Mouse (Mus musculus) T-helper 17 cell (primary cell): ENCODE results near the gene Mid1ip1.

Source experiments
- in situ Hi-C, 2 experiments: fragments of 300-600 bp; cut with MboI, MseI; formaldehyde crosslinking; loops; 1 replicate in 1 of 2; 2 replicates in 1 of 2; pipeline ENCODE4 v1.15.1; 2025; ENCODE audit warnings: high pct_unique_total_duplicates in 2 of 2

The Mid1ip1 gene

DNA sequence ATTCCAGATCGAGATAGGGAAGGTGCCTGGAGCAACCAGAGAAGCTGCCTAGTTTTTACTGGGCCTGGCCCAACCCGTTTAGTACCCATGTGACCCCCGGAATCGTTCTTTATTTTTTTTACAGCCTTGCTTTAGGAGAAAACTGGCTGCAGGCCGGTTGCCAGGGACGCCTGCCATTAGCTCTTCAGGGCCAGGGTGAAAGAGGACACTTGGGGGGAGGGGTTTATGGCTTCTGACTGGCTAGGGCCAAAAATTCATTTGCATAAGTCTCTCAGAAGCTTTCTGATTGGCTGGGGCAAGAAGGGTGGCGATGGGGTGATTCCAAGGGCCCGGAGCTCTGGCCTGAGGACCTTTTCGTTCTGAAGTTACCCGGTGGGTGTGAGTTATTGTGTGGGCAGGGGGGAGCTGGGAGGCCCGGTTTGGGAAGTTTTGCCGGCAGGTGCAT is at the start of gene Mid1ip1:
TSS of gene Mid1ip1 (plus strand) at position 318 of the 445 bp plus-strand sequence.
- in situ Hi-C loops: no loop called here

DNA sequence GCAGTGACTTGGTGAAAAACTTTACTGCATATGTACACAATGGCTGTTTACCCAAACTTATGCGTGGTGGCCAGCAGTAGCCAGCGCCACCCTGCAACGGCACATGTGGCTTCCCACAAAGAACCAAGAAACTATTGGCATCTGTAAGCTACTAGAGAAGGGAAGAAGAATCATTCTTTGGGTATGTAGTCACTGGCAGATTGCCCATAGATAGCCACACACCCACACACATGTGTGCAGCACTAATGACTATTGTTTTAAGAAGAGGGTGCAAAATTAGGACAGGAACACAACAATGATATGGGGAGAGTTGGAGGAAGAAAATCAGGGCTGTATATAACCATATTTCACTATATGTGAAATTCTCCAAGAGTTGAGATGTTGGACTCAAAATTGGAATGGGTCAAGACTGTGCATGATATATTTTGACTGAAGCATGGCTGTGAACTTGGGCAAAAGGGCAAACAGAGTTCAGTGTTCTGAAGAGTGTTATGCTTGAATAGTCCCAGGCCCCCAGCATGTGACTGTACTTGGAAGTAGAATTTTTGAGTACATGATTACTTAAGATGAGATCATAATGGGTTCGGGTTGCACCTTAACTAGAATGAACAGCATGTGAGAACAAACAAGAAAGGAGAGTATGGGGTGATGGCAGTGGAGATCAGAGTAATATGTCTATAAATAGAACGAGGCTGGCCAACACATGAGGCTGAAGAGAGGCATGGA is 20.2 kb upstream of the Mid1ip1 start:
- in situ Hi-C loops: no loop called here

DNA sequence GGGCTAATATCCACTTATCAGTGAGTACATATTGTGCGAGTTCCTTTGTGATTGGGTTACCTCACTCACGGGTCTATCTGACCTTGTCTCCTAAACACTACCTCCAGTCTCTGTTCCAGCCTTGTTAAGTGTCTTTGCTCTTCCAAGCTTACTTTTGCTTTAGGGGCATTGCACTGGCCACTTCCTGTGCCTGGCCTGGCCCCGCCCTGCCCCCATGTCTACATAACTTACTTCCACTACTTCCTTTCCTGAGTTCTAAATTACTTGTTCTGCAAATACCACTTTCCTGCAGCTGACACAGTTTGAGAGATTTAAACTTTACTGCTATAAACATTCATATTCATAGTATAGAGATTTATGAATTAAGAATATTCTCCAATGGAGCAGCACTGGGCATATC is 8.1 kb upstream of the Mid1ip1 start:
- in situ Hi-C loops: no loop called here

DNA sequence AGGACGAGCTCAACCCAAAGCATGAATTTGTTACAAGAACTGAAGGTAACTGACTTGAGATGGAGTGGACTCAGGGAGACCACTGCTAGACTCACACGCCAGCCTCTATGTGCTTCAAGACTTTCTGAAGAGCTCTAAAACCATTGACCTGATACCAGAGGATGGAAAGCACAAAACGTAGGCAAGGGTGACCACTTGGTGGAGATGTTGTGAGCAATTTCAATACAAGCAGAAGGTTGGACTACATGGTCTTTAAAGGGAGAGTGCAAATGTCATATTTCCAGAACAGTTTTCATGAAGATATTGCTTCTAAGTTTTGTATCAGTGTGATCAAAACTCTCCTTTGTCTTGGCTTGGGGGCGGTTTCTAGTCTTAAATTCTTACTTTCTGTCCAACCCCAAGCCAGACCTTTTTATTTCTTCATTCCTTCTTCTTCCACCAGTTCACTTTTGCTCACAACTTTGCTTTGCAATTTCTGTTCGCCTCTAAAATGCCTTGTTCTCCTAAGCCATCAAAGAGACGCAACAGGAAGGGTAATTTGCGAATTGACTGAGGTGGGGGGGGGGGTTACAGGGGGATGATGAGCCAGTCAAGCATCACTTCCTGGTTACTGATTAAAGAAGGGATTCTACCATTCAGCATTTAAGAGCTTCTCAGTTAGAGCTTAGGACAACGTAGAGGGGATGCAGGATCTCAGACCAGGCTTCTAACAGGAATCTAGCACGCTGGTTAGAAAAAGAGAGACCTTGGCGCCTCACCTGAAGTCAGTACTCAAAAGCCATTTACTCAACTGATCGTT is 775 bp upstream of the Mid1ip1 start:
- in situ Hi-C loops: no loop called here

DNA sequence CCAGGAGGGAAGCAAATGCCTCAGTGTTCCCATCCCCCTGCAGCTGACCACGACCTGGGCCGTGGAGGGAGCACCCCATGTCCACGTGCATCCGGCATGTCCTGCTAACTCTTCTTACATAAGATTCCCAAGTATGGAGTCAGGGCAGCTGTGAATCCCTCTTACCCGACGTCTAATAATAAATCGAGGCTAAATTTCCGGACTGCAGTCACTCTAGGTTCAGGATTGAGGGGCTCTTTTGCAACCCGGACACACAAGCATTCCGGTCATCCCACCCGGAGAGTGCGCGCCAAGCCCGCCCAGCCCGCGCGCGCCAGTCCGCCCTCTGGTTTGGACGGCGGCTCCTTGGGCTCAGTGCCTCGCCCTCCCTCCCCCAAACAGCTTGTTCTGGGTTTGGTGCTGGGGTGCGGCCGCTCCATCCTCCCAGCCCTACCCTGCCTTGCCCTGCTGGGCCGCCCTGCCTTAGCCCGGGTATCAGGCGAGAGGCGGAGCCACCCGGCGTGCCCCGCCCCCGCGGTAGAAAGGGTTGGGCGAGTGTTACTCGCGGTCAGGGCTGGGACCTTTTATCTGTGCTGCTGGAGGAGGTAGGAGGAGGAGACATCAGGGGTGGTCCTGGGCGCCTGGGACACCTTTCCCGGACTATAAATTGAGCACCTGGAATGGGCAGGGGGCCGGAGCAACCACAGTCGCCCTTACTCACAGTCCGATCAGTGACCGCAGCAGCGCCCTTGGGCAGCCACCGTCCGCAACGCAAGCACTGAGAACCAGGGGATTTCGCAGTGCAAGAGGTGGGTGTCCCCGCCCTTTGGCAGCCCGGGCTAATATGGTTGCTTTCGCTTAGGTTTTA is 2.3 kb downstream of the Mid1ip1 start:
- in situ Hi-C loops: no loop called here

DNA sequence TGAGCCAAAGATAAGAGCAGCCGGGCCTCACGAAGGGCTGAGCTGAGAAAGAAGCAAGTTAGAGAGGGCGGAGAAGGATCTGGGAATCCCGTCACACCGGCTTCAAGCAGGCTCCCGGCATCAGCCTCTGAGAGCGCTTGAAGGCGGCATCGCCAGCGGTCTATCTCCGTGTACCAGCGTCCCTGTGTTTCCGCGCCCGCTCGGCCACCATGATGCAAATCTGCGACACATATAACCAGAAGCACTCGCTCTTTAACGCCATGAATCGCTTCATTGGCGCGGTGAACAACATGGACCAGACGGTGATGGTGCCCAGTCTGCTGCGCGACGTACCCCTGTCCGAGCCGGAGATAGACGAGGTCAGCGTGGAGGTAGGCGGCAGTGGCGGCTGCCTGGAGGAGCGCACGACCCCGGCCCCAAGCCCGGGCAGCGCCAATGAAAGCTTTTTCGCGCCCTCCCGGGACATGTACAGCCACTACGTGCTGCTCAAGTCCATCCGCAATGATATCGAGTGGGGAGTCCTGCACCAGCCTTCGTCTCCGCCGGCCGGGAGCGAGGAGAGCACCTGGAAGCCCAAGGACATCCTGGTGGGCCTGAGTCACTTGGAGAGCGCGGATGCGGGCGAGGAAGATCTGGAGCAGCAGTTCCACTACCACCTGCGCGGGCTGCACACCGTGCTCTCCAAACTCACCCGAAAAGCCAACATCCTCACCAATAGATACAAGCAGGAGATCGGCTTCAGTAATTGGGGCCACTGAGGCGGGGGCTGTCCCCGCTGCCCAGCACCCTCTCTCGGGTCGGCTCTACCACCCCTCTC is 3.4 kb downstream of the Mid1ip1 start:
- in situ Hi-C loops: no loop called here

DNA sequence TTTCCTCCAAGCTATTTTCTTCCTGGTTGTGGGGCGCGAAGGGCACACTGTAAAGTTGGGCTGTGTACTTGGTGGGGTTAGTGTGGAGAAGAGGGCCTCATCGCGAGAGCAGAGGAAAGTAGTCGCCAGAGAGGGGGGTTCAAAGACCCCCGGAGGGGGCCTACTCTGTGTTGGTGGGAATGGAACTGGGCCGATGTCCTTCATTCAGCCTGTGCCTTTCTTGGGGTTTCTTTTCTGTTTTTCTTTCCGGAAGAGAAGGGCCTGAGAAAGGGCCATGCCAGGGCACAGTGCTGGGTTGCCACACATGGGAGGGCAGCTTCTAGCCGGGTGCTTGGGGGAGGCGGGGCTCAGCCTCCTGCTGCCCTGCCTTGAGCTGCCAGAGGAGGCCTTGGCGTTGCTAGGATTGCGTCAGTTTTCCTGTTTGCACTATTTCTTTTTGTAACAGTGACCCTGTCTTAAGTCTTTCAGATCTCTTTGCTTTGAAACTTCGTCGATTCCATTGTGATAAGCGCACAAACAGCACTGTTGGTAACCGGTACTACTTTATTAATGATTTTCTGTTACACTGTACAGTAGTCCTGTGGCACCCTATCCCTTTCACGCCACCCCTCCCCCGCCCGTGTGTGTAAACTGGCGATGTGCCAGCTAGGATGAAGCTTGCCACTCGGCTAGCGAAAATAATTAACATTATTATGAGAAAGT is 4.2 kb downstream of the Mid1ip1 start:
- in situ Hi-C loops: no loop called here

DNA sequence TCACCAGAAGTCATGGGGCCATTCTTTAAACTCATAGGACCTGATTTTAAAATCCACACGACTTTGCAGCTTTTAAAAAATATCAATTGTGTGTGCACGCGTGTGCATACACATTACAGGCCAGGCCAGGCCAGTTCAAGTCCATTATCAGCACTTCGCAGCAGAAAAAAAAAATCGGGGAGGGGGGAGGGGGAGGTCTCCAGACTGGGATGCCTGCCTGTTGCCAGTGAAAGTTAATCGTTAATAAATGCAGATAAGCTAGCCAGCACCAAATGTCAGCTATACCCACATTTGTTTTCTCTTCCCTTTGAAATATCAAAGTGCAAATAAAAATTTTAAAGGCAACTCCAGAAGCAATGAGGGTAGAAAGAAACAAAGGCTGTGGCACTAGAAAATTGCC is 5.6 kb downstream of the Mid1ip1 start:
- in situ Hi-C loops: no loop called here

DNA sequence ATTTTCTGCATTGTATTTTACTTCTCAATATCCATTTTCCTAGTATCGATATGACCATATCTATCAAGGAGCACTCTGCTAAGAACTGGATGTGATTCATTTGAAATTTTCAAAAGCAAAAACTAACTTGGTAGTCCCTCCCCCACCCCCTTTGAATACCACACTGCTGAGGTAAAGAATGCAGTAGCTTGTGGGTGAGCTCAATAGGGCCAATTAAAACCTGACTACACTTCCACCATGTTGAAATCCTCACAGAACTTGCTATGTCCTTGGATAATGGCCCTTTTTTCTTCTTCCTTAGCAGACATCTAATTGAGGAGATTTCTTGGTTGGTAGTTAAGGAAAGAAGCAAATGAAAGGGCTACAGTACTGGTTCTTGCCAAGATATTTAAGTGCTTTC is 9.8 kb downstream of the Mid1ip1 start:
- in situ Hi-C loops: no loop called here

DNA sequence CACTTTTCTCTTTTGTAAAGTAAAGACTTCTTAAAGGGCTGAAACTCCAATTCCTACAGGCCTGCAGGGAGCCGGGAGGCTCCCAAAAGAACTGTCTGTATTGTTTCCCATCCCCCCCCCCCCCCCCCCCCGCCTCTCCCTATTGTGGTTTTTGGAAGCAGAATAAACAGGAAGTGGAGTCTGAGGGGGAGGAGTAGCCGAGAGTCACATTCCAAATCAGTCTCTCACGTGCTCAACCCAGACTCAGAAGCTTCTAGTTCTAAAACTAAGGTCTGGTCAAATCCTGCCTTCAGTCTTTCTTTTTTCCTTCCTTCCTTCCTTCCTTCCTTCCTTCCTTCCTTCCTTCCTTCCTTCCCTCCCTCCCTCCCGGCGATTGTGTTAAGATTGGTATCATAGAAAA is 14.7 kb downstream of the Mid1ip1 start:
- in situ Hi-C loops: no loop called here

DNA sequence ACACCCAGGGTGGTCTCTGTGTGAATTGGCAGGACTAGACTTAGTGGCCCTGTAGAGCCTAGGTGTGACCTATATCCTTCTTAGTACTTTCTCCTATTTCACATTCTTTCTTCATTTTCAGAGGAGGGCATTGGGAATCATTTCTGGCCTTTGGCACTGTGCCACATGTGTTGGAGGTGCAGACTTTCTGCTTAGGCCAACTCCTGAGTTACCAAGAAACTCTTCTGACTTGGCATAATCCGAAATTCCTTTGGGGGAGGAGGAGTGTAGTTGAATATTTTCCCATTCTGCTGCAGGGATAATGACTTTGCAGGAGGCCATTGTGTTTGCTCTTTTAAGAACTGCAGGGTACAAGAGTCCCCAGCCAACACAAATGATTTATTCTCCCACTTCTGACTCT is 19.6 kb downstream of the Mid1ip1 start:
- in situ Hi-C loops: no loop called here

DNA sequence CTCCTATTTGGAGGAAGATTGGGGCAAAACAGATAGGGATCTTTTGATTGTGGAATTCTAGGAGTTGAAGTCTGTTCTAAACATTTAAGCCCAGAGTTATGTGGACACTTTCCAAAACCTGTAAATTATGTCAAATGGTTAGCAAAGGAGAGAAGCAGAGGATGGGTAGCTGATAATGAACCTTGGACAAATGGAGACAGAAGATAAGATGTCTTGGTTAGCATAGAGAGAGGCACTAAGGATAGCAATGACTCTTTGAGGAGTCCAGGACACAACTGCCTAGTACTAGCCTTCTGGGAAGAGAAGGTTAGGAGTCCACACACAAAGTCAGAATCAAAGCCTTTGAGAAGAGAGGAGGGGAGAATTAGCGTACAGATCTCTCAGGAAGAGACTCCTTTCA is 20.1 kb downstream of the Mid1ip1 start:
- in situ Hi-C loops: no loop called here

DNA sequence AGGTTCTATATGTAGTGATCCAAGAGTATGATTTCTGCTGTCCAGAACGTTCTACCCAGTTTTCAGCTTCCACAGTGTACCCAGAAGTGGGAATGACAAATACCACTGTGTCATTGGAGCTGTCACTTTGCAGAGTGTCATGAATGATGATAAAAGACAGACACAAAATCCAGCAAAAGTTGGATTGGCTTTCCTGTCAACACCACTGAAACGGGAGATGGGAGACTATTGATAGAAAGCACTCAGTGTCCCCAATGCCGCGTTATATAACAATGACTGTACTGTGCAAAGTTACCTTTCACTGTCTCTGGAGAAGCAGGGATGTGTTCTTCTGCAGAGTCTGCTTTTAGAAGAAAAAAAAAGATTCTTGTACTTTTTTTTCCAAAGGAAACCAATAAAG is 44.1 kb downstream of the Mid1ip1 start:
- in situ Hi-C loops: loop anchor here in 1 of 2 experiments (10.0 kb wide), 1 partner anchor 1956 kb away; no protein-coding TSS in a partner anchor

DNA sequence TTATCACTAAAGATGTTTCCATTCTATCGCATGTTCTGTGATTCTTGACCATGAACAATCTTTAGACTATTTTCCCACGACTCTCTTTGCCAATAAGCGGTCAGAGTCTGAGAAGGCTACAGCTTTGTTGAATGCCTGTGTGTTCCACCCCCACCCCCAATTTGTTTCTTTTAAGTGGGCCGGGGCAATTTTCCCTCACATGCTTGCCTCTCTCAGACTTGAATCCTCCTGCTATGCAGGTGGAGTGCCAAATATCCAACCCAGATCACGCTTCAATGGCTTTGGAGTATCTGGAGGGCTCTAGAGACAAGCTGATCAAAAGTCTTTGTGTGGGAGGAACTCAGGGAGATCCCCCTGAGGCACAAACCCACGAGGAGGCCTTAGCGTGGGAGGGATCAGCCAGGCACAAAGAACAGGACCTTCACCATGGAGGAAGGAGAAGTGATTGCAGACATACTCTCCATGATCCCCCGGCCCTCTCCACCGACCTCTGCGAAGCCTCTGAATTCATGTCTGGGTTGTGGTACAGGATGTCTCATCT is 48.7 kb downstream of the Mid1ip1 start:
- in situ Hi-C loops: no loop called here
